Mouse (Mus musculus) stomach, embryonic 15.5 days (tissue): ENCODE results near the gene Efna2. TPM values are rescaled to one million over a fixed set of nuclear protein-coding genes. Genes with fewer than 3 reads are reported as not detected.

Experiments used
- ATAC-seq: fragments of 200-750 bp; cut with Nextera tagmentation; 2 replicates; pipeline ENCODE4 v1.8.0; 2017; ENCODE audit warnings: low read depth, moderate number of reproducible peaks, moderate TSS enrichment; ENCODE audit not compliant: insufficient read depth, low FRiP score
- H3K27ac ChIP-seq: fragments of 300-500 bp; sonication (generic); 2 replicates; pipeline ENCODE4 v1.5.1; 2015; ENCODE audit warnings: mild to moderate bottlenecking, inconsistent platforms
- H3K27me3 ChIP-seq: fragments of 300-500 bp; sonication (generic); replicated peaks from 2 replicates; pipeline ENCODE4 v1.6.1; 2015; ENCODE audit warnings: inconsistent platforms
- H3K36me3 ChIP-seq: fragments of 300-500 bp; sonication (generic); 2 replicates; pipeline ENCODE4 v1.6.1; 2015; ENCODE audit warnings: inconsistent platforms
- H3K4me1 ChIP-seq: fragments of 300-500 bp; sonication (generic); 2 replicates; pipeline ENCODE4 v1.6.1; 2015; ENCODE audit warnings: inconsistent platforms
- H3K4me2 ChIP-seq: fragments of 300-500 bp; sonication (generic); 2 replicates; pipeline ENCODE4 v1.6.1; 2015; ENCODE audit warnings: mild to moderate bottlenecking, inconsistent platforms
- H3K4me3 ChIP-seq: fragments of 300-500 bp; sonication (generic); replicated peaks from 2 replicates; pipeline ENCODE4 v1.5.1; 2015; ENCODE audit warnings: inconsistent platforms
- H3K9ac ChIP-seq: fragments of 300-500 bp; sonication (generic); 2 replicates; pipeline ENCODE4 v1.6.1; 2015; ENCODE audit warnings: inconsistent platforms
- H3K9me3 ChIP-seq: fragments of 300-500 bp; sonication (generic); 2 replicates; pipeline ENCODE4 v1.6.1; 2016; ENCODE audit warnings: inconsistent platforms
- WGBS: fragments of 180-500 bp; shearing (Covaris S2); methylation state at CpG from one replicate; pipeline ENCODE4 v1.1.7; 2015; 5-methylcytosine and 5-hydroxymethylcytosine counted together
- polyA plus RNA-seq: library from polyadenylated mRNA; unstranded; fragments of >200 nt; fragmentation: Nextera tagmentation; extraction: Ambion mirVana; gene quantifications from 2 replicates; pipeline ENCODE4 v1.2.1, GENCODE M21; 2015

The Efna2 gene
- polyA plus RNA-seq: 15.7 TPM in 2 replicates

DNA sequence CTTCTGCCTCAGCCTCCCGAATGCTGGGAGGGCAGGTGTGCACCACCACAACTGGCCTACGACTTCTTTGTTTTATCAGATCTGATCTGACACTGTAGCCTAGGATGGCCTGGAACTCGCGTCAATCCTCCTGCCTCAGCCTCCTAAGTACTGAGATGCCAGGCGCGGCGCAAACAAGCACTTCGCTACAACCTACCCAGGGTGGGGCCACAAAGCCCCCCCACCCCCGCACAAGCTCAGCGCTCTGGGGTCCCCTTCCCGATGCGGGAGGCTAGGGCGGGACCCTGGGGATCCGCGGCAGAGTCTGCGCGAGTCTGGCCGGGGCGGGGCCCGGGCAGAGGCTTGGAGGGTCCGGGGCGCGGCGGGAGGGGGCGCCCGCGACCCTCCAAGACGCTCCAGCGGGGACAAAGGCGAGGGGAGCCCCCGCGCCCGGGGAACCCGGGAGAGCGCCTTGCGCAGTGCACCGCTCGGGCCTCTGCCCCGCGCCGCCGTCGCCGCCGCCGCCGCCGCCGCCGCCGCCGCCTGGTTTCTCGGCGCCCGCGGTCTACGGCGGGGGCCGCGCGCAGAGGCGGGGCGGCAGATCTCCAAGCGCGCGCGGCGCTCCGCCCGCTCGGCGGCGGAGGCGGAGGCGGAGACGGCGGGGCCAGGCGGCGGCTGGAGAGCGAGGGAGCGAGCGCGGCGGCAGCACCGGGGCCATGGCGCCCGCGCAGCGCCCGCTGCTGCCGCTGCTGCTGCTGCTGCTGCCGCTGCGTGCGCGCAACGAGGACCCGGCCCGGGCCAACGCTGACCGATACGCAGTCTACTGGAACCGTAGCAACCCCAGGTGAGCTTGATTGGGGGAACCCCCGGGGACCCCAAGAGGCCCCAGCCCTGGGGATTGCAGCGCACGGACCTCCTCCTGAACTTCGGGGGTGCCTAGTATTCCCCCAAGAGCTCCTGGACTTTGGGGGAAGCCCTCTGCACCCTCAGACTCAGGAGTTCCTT is at the start of gene Efna2:
TSS of gene Efna2 (plus strand) at position 415 of the 984 bp plus-strand sequence.
- Histone ChIP-seq H3K36me3 (no peaks in the 10 kb centered on the region), H3K27me3 (no peaks in the 10 kb centered on the region; the same call in 1 of the 2 replicates), H3K4me2 (peak within 1 kb of the TSS; percentile 72), H3K4me1 (peaks cover 16% of the 10 kb centered on the region), H3K4me3 (peak within 1 kb of the TSS; percentile 67), H3K9ac (peak within 1 kb of the TSS; percentile 52), H3K9me3 (no peaks in the 10 kb centered on the region), H3K27ac (peak within 1 kb of the TSS; percentile 57; the same call in 1 of the 2 replicates)
- WGBS: under 1% methylated on average over 75 of the region's 106 CpGs
- peak; percentile 36; the same call in 1 of the 2 replicates for ATAC-seq

DNA sequence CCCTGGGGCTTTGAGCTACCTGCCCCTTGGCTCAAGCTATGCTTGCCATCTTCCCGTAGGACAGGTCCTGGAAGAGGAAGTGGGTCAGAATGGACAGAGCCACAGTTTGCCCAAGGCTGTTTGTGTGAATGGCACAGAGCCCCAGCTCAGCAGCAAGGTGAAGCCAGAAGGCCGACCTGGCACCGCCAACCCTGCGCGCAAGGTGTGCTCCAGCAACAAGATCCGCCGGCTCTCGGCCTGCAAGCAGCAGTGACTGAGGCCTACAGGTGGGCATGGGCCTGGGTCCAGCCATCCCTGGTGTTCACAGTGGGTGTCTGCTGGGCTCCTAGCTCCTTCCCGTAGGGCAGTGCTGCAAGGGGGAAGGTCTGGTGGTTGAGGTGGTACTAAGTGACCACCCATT is 49.4 kb upstream of the Efna2 start:
- 83% methylated on average over 9 of the region's 9 CpGs for WGBS
- Histone ChIP-seq H3K4me3 (no peak overlapping the region), H3K4me1 (peaks cover 27% of the 10 kb centered on the region), H3K9ac (no peak overlapping the region), H3K27me3 (no peaks in the 10 kb centered on the region), H3K27ac (peak overlapping the region; percentile 61), H3K9me3 (no peaks in the 10 kb centered on the region), H3K36me3 (peaks cover 65% of the 10 kb centered on the region), H3K4me2 (no peak overlapping the region)
- ATAC-seq: no peak

DNA sequence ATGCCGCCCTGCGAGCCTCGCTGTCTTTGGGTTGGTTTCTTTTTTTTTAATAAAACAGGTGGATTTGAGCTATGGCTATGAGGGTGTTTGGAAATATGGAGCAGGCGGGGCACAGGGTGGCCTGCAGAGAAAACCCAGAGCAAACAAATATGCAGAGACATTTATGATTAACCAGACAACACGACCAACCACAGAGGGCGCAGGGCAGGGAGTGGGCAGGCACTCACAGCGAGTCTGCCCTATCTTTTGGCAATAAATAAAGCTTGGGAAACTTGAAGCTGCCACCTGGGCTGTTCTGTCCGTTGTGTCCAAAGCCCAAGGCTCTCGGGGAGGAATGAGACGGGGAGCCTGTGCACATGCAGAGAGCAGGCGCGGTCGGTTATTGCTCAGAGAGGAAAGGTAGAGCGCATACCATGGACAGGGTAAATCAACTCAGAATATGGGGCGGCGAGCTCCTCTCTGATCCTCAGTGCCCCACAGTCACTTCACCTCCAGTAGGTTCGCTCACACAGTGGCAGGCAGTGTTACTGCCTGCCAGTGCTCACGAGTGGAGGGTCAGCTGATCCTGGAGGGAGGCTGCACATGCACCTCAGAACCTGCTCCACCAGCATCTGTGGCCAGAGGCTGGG is 48.8 kb upstream of the Efna2 start:
- Histone ChIP-seq H3K4me2 (no peak overlapping the region), H3K27me3 (no peaks in the 10 kb centered on the region), H3K4me3 (no peak overlapping the region), H3K9me3 (no peaks in the 10 kb centered on the region), H3K4me1 (peaks cover 27% of the 10 kb centered on the region), H3K9ac (no peak overlapping the region), H3K27ac (peak overlapping the region; percentile 63), H3K36me3 (peaks cover 60% of the 10 kb centered on the region)
- ATAC-seq: peak; percentile 44
- WGBS: 64% methylated on average over 18 of the region's 18 CpGs

DNA sequence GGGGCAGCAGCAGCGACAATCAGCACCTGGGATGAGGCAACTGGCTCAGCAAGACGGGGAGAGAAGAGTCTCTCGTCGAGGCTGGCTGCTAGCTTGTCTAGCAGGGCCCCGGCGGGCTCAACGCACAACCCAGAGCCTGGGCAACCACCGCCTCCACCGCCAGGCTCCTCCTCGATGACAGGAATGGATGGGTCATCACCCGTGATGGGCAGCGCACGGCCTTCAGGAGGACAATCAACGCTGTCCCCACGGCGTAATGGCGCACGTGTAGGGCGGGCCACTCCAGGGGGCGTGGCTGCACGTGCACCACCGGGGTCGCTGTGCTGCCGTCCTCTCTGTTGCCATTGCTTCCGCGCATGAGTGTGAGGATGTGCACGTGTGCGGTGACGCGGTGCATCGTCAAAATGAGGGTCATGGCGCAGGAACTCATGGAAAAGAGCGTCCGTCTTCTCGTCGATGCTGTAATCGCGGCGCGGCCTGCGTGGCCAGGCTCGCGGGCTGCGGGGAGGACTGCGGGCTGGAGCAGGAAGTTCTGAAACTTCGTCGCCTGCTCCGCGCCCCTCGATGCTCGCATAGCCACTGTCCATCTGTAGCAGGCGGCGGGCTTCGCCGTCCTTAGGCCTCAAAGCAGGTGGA is 47.8 kb upstream of the Efna2 start:
- peaks cover 53% of the 10 kb centered on the region for H3K36me3 ChIP-seq
- no peaks in the 10 kb centered on the region for H3K27me3 ChIP-seq
- no peak overlapping the region for H3K4me3 ChIP-seq
- H3K27ac ChIP-seq: no peak overlapping the region
- no peak for ATAC-seq
- peaks cover 27% of the 10 kb centered on the region for H3K4me1 ChIP-seq
- no peak overlapping the region for H3K4me2 ChIP-seq
- H3K9me3 ChIP-seq: no peaks in the 10 kb centered on the region
- H3K9ac ChIP-seq: no peak overlapping the region
- 31% methylated on average over 55 of the region's 55 CpGs for WGBS

DNA sequence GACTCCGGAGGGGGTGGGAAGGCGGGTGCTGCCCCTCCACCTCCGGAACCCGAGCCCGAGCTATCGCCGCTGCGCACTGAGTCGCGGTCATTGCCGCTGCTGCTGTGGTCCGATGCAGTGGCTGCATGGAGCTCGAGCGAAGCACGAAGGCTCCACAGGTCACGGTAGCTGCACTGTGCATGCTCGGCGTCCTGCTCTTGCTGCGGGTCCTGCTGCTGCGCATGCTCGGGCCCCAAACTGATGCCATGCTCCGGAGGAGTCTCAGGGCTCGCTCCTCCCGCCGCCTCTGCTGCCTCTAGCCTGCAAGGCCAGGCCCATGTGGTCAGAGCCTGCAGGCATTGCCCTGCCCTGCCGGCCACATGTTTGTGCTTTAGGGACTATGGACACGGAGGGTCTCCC is 47.3 kb upstream of the Efna2 start:
- no peak overlapping the region for H3K27ac ChIP-seq
- H3K4me1 ChIP-seq: peaks cover 31% of the 10 kb centered on the region
- no peak overlapping the region for H3K4me3 ChIP-seq
- no peak overlapping the region for H3K9ac ChIP-seq
- no peaks in the 10 kb centered on the region for H3K9me3 ChIP-seq
- no peak overlapping the region for H3K4me2 ChIP-seq
- H3K36me3 ChIP-seq: peaks cover 49% of the 10 kb centered on the region
- peaks cover 4% of the 10 kb centered on the region for H3K27me3 ChIP-seq
- ATAC-seq: no peak
- 51% methylated on average over 27 of the region's 27 CpGs for WGBS

DNA sequence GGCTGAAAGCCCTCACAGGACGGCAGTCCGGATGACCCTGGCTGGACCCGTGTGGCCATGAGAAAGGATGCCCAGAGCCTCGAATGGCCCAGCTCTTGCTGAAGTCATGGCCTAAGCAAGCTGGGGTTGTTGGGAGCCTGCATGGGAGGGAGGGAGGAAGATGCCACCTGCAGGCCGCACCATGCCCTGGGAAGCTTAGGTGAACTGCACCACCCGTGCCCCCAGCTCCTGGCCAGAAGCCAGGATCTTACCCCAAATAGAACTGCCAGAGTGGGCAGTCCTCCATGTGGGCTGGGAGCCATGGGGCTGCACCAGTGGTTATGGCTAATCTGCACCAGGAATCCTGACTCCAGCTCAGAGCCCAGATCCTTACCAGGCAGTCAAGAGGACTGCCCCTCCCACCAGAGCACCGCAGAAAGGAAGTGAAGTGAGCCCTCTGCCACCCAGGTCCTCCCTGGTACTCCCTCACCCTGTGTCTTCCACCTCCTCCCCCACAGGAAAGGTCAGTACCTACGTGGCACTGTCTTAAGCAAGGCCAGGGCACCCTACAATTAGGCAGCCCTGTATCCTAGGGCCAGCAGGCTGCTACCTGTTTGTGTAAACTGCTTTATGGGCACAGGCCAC is 45.9 kb upstream of the Efna2 start:
- no peak overlapping the region for H3K9ac ChIP-seq
- 71% methylated on average over 8 of the region's 8 CpGs for WGBS
- ATAC-seq: no peak
- peaks cover 45% of the 10 kb centered on the region for H3K4me1 ChIP-seq
- no peak overlapping the region for H3K4me2 ChIP-seq
- peaks cover 35% of the 10 kb centered on the region for H3K36me3 ChIP-seq
- no peak overlapping the region for H3K27ac ChIP-seq
- H3K9me3 ChIP-seq: no peaks in the 10 kb centered on the region
- H3K4me3 ChIP-seq: no peak overlapping the region
- peaks cover 12% of the 10 kb centered on the region for H3K27me3 ChIP-seq

DNA sequence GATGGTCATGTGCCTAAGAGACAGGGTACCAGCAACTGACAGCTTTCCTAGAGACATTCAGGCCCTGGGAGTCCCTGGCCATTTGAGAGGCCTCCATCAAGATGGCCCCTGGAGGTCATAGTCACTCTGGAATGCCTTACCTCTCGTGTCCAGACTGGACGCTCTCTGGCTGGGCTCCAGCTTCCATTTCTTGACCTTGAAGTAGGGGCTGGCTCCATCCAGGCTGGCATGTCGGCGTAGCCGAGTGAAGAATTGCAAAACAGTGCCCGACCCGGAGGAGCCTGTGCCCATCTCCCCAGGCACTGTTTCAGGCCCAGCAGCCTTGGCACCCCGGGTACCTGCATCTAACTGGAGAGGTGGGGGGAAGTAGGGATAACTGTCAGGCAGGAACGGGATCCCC is 44.9 kb upstream of the Efna2 start:
- WGBS: 84% methylated on average over 9 of the region's 9 CpGs
- peaks cover 16% of the 10 kb centered on the region for H3K27me3 ChIP-seq
- no peaks in the 10 kb centered on the region for H3K9me3 ChIP-seq
- ATAC-seq: no peak
- H3K4me2 ChIP-seq: no peak overlapping the region
- H3K4me1 ChIP-seq: peaks cover 52% of the 10 kb centered on the region
- H3K27ac ChIP-seq: no peak overlapping the region
- peaks cover 26% of the 10 kb centered on the region for H3K36me3 ChIP-seq
- H3K9ac ChIP-seq: no peak overlapping the region
- no peak overlapping the region for H3K4me3 ChIP-seq

DNA sequence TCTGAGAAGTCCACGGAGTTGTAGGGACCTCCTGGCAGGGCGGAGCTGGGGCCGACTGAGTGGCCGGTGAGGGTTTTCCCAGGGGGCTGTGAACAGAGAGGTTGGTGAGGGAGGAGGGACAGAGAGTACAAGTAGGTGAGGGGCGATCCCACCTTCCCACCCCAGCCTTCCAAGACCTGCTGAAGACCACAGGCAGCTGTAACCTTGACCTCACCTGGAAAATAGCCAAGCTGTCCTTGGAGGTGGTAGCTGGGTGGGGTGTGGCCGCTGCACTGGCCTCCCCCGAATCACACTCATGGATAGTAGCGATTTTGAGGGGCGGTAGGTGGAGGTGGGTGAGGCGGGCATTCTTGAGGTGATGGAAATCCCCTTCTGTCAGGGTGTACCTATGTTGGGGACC is 44.1 kb upstream of the Efna2 start:
- Histone ChIP-seq H3K4me2 (no peak overlapping the region), H3K27me3 (peaks cover 16% of the 10 kb centered on the region), H3K27ac (no peak overlapping the region), H3K4me1 (peaks cover 51% of the 10 kb centered on the region), H3K9me3 (no peaks in the 10 kb centered on the region), H3K36me3 (peaks cover 23% of the 10 kb centered on the region), H3K9ac (no peak overlapping the region), H3K4me3 (no peak overlapping the region)
- WGBS: 82% methylated on average over 10 of the region's 10 CpGs
- ATAC-seq: no peak

DNA sequence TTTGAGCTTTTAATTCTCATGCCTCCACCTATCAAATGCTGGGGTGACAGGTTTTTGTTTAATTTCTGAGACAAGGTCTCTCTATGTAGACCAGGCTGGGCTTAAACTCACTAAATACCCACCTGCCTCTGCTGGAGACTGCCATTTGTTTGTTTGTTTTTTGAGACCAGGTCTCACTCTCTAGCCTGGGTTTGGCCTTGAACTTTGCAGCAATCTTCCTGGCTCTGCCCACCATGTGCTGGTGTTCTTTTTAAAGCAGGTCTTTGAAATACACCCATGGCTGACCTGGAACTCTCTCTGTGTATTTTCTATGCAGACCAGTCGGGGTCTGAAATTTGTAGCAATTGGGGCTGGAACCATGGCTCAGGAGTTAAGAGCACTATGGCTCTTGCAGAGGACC is 43.6 kb upstream of the Efna2 start:
- Histone ChIP-seq H3K4me3 (no peak overlapping the region), H3K27ac (no peak overlapping the region), H3K9ac (no peak overlapping the region), H3K9me3 (no peaks in the 10 kb centered on the region), H3K4me1 (peaks cover 52% of the 10 kb centered on the region), H3K27me3 (peaks cover 16% of the 10 kb centered on the region), H3K36me3 (peaks cover 19% of the 10 kb centered on the region), H3K4me2 (no peak overlapping the region)
- 87% methylated on average over 1 of the region's 1 CpGs for WGBS
- ATAC-seq: no peak

DNA sequence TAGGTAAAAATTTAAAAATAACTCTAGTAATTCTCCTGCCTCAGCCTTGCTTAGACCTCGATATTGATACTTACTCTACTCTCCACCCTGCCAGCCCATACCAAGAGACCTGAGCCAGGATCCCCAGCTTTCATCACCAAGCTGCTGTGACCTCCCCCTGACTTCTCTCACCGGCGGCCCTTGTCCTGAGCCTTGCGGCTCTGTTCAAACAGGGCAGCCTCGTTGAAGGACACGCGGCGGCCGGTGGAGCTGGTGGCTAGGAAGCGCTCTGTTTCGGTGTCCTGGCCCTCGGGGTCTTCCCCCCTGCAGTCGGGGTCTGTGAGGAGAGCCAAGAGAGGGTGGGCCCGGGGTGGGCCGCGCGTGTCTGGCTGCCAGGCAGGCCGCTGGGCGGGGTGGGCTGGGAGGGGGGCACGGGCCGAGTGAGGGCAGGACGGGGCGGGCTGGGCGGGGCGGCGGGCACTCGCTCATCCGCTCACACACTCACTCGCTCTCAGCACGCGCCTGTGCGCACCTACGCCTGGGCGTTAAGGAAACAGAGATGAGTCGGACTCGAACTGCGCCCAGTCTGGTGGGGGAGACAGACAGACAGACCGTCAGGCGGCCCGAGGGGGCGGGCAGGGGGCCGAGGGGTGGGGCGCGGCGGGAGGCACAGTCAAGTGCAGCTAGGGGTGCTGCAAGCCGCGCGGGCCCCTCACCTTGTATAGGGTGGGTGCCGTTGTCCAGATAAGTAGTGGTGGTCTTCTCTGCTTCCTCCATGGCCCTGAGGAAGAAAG is 42.9 kb upstream of the Efna2 start:
- 17% methylated on average over 46 of the region's 49 CpGs for WGBS
- H3K4me2 ChIP-seq: peak overlapping the region; percentile 99
- no peak for ATAC-seq
- peaks cover 44% of the 10 kb centered on the region for H3K4me1 ChIP-seq
- H3K36me3 ChIP-seq: peaks cover 11% of the 10 kb centered on the region
- peaks cover 16% of the 10 kb centered on the region for H3K27me3 ChIP-seq
- peak overlapping the region; percentile 69; the same call in 1 of the 2 replicates for H3K27ac ChIP-seq
- peak overlapping the region; percentile 63 for H3K4me3 ChIP-seq
- H3K9ac ChIP-seq: no peak overlapping the region
- no peaks in the 10 kb centered on the region for H3K9me3 ChIP-seq
